Mouse (Mus musculus) layer of hippocampus, postnatal 10 days (tissue): ENCODE data around the gene Lrrc55. TPM values are rescaled to one million over a fixed set of nuclear protein-coding genes. Genes with fewer than 3 reads are reported as not detected.

Source experiments
- DNase-seq, 2 experiments: peaks; one replicate each; pipeline ENCODE4 v3.0.0; 2021; ENCODE audit warnings: low spot score in 2 of 2
- total RNA-seq, 2 experiments: library from RNA; stranded (reverse); gene quantifications; 2 replicates each; pipeline ENCODE4 v1.2.3; 2021

Lrrc55 gene
- total RNA-seq, 2 experiments from 2014 or later: 40.1 to 43.0 TPM

DNA sequence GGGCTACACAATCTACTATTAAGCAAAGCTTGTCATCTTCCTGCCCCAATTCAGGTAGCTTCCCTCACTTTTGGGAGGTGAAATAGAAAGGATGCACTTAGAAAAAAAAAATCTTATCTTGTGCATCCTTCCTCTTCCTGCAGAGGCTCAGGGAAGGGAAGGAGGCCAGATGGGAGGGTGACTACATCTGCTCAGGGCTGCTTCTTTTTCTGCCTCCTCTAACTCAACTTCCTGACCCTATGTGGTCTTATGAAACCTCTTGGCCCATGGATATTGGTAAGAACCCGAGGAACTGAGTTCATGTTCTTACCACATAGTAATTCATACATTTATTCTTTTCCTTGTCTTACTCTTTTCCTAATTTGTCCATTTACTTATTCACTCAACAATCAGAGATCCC, 61.9 kb downstream of the Lrrc55 start:
- DNase-seq: peak in 1 of 2 experiments; percentile 3

DNA sequence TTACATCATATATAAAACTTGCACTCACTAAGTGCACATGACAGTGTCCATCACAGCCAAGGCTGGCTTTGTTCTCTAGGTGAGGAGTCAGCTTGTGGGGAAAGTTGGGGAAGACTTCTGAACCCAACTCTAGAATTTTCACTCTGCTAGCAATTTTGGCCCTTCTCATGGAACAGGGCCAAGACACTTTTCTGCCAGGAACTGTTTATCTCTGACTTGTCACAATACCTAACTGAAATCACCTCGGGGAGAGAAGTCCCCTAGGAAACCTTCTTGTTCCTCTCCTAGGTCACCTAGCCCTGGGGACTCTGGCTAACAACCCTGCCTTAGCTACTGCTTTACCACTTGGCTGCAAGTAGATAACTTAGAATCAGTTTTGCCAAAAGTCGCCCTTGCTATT, 64.8 kb downstream of the Lrrc55 start:
- DNase-seq: peak; percentile 1 to 8

DNA sequence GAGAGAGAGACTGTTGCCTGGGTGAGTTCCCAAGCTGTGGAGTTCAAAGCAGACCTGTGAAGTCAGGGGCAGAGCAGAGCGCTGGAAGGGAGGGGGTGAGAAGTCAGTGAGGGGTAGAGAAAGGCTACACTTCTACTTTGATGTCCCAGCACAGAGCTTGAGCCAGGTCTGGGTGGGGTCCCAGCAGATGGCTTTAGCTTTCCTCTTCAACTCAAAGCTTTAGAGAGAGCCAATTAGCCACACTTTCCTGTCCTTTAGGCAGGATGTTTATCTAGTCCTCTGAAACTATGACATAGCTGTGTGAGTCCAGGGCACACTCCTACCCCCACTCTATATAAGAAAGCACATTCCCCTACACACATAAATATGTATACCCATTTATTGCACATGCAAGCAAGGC, 65.3 kb downstream of the Lrrc55 start:
- peak in 1 of 2 experiments; percentile 6 for DNase-seq

DNA sequence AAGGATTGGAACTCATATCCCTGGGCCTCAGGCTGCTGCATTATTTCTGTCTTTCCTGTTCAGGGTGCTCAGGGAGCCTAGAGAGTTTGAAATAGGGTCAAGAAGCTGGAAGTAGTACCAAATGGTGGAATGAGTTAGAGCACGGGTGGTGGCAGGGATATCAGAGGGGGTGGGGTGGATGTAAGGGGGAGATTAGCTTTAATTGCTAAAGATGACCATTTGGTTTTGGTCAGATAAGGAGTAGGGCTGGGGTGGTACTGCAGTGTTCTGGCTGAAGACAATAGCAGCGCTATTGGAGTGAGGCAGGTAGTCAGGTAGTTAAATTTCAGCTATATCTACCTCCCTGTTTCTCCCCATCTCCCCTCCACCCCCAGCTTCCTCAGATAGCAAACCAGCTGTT, 65.8 kb downstream of the Lrrc55 start:
- peak in 1 of 2 experiments; percentile 4 for DNase-seq

DNA sequence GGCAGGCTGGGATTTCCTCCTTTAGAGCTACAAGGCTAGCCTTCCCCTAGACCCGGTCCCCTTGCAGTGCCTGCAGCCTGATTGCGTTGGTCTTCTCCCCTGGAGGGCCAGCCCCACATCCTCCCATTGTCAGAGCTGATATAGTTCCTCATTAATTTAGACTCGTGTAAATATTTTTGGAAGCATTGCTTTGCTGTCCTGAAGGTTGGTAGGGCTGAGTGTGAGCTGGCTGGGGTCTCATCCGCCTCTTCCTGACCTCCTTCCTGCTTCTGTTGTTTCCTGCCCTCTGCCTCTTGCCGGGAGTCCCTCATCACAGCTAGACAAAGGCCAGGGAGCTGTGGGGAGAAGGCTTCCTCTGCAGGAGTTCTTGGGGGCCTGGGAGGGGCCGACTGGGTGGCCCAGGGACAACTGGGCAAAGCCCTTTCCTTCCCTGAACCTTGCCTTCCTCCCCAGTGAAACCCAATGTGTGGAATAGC, 67.5 kb downstream of the Lrrc55 start:
- DNase-seq: peak in 1 of 2 experiments; percentile 12

DNA sequence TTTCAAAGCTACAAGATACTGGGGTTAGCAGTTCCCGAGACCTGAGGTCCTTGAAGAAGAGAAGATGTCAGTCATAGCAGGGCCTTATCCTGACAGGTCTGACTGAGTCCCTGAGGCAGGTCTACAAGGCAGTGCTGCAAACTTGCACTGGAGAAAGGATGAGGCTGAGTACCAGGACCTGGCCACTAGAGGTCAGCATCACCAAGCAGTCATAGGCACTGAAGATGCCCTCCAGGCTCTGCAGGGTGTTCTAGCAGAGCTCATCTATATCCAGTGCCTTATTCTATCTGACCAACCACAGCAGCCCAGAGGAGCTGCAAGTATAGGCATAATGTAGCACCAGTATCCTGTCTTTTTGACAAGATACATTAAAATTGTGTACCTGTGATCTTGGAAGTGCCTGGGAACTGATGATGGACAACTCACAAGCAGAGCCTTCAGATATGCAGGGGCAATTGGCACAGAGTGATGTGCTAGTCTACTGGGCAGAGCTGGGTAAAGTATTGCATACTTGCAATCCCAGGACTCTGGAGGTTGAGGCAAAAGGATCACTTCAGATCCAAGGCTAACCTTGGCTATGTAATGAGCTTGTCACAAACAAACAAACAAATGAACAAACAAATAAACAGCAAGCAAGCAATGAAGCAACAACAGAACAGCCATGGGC, 73.0 kb downstream of the Lrrc55 start:
- peak; percentile 80 to 83 for DNase-seq

DNA sequence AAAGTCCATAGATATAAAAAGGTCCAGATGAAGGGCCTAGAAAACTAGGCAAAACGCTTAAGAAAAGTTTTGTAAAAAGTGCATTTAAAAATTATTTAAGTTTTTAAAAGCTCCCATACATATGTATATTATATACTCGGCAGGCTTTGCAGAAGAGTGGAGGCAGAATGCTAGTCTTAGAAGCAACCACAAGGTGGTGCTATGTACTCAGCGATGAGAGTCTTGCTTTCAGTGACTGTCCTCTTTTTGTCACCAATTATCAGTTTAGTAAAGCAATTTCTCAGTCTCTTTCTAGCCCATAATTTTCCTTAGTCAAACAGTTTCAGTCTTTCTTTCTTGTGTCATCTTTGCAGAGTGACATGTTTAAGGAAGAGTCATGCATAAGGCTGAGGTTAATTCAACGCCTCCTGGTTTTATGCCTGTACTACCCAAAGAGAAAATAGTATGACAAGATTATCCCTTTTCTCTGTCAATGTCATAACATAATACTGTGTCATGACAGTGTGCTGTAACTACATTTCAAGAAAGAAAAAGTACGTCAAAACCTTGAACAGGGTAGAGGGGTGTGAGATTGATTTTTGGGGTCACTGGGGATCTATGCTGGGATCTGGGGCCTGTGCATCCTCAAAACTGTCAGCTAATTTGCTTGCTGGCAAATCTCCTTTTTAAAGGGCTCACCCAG, 73.7 kb downstream of the Lrrc55 start:
- peak; percentile 38 to 60 for DNase-seq

Other genes starting within 250 kb of the Lrrc55 start
- gene Prg2, start 216.7 kb downstream of the Lrrc55 start, total RNA-seq: not detected
- not detected for gene Prg3, start 209.0 kb downstream of the Lrrc55 start, total RNA-seq
- 100 to 1,000 TPM; 110 to 122 TPM for gene Ssrp1, start 160.0 kb downstream of the Lrrc55 start, total RNA-seq
- 1 to 10 TPM; 2.0 to 2.1 TPM for gene P2rx3, start 159.7 kb downstream of the Lrrc55 start, total RNA-seq
- gene Tnks1bp1, start 149.2 kb downstream of the Lrrc55 start, total RNA-seq: 100 to 1,000 TPM; 112 to 130 TPM
- gene Aplnr, start 61.0 kb downstream of the Lrrc55 start, total RNA-seq: 10 to 100 TPM; 14.9 to 17.7 TPM
- not detected for gene Olfr987, start 142.1 kb upstream of the Lrrc55 start, total RNA-seq
- not detected for gene Olfr988, start 166.0 kb upstream of the Lrrc55 start, total RNA-seq
- gene Olfr992, start 212.3 kb upstream of the Lrrc55 start, total RNA-seq: not detected
- gene Olfr993, start 217.7 kb upstream of the Lrrc55 start, total RNA-seq: not detected
- gene Olfr994, start 239.3 kb upstream of the Lrrc55 start, total RNA-seq: not detected
- not detected for gene Olfr995, start 246.4 kb upstream of the Lrrc55 start, total RNA-seq